Mouse (Mus musculus) stomach, embryonic 14.5 days (tissue): ENCODE measurements around the gene Zfp354b. TPM values are rescaled to one million over a fixed set of nuclear protein-coding genes. Genes with fewer than 3 reads are reported as not detected.

Source experiments
- ATAC-seq: fragments of 200-750 bp; cut with Nextera tagmentation; 2 replicates; pipeline ENCODE4 v1.8.0; 2017; ENCODE audit warnings: low read depth, moderate TSS enrichment; ENCODE audit not compliant: insufficient number of reproducible peaks, insufficient read depth, low FRiP score
- H3K27ac ChIP-seq: fragments of 300-500 bp; sonication (generic); 2 replicates; pipeline ENCODE4 v1.5.1; 2014; ENCODE audit warnings: mild to moderate bottlenecking, low read length, moderate library complexity, mixed read lengths
- H3K27me3 ChIP-seq: fragments of 300-500 bp; sonication (generic); 2 replicates; pipeline ENCODE4 v1.6.1; 2014; ENCODE audit warnings: low read length, control low read depth, mixed read lengths; ENCODE audit not compliant: control insufficient read depth, insufficient read depth
- H3K36me3 ChIP-seq: fragments of 300-500 bp; sonication (generic); 2 replicates; pipeline ENCODE4 v1.6.1; 2014; ENCODE audit warnings: mild to moderate bottlenecking, control low read depth, low read length, moderate library complexity, mixed read lengths; ENCODE audit not compliant: control insufficient read depth, insufficient read depth
- H3K4me1 ChIP-seq: fragments of 300-500 bp; sonication (generic); 2 replicates; pipeline ENCODE4 v1.6.1; 2014; ENCODE audit warnings: low read length, control low read depth, mixed read lengths; ENCODE audit not compliant: control insufficient read depth, insufficient read depth
- H3K4me2 ChIP-seq: fragments of 300-500 bp; sonication (generic); replicated peaks from 2 replicates; pipeline ENCODE4 v1.6.1; 2014; ENCODE audit warnings: low read depth, low read length, control low read depth
- H3K4me3 ChIP-seq: fragments of 300-500 bp; sonication (generic); 2 replicates; pipeline ENCODE4 v1.5.1; 2014; ENCODE audit warnings: low read depth, low read length, control low read depth
- H3K9ac ChIP-seq: fragments of 300-500 bp; sonication (generic); replicated peaks from 2 replicates; pipeline ENCODE4 v1.6.1; 2014; ENCODE audit warnings: low read depth, mild to moderate bottlenecking, control low read depth, low read length, moderate library complexity, mixed read lengths
- H3K9me3 ChIP-seq: fragments of 300-500 bp; sonication (generic); 2 replicates; pipeline ENCODE4 v1.6.1; 2016; ENCODE audit warnings: low read depth, low read length, control low read depth; ENCODE audit not compliant: control insufficient read depth
- WGBS: fragments of 180-500 bp; shearing (Covaris S2); extraction: QIAGEN DNeasy Blood & Tissue Kit; methylation state at CpG from one replicate; pipeline ENCODE4 v1.1.7; 2014; 5-methylcytosine and 5-hydroxymethylcytosine counted together
- polyA plus RNA-seq: library from polyadenylated mRNA; unstranded; fragments of >200 nt; fragmentation: Nextera tagmentation; extraction: Ambion mirVana; gene quantifications from 2 replicates; pipeline ENCODE4 v1.2.1, GENCODE M21; 2014

Zfp354b gene
- polyA plus RNA-seq, 1 experiment from 2014 or later, result 2.9 TPM

DNA sequence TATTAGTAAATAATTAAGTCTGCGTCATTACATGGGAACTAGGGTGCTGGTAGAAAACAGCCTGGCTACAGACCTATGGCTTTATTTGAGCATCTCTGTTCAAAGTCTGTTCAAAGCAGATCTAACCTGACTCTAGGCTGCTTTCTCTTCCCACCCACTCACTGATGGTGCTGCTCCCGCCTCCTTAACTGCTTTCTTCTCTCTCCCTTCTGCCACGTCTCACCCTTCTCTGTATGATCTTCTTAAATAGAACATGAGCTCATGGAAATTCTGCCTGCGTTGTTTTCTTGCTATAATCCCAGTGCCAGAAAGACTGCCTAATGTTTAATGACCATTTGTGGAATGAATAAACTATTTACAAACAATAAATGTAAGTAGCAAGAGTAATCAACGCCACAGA is 23.3 kb downstream of the Zfp354b start:
- Histone ChIP-seq H3K9ac (no peak overlapping the region), H3K27me3 (no peaks in the 10 kb centered on the region), H3K4me1 (no peaks in the 10 kb centered on the region), H3K36me3 (peaks cover 62% of the 10 kb centered on the region), H3K4me3 (no peak overlapping the region), H3K9me3 (peaks cover 17% of the 10 kb centered on the region), H3K27ac (no peak overlapping the region), H3K4me2 (no peak overlapping the region)
- 92% methylated on average over 5 of the region's 5 CpGs for WGBS
- no peak for ATAC-seq

DNA sequence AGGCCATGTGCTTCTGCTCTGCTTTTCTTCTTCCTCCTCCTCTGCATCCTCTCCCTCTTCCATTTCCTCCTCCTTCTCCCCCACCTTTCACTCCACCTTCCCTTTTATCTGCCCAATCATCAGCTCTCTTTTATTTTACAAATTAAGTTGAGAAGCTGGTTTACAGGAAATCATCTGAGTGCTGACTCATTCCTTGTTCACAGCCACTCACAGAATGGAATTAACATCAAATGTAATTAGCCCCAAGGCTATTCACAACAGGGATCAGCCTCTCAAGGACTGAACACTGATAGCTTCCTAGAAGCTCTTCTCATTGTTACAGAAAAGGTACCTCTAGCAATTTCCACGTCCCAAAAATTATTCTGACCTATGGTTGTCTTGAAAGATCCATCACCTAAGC is 34.1 kb downstream of the Zfp354b start:
- H3K9me3 ChIP-seq, result peaks cover 48% of the 10 kb centered on the region
- H3K4me1 ChIP-seq, result no peaks in the 10 kb centered on the region
- no peaks in the 10 kb centered on the region for H3K27me3 ChIP-seq
- no peak for ATAC-seq
- 72% methylated on average over 1 of the region's 1 CpGs for WGBS
- no peak overlapping the region for H3K4me2 ChIP-seq
- no peak overlapping the region for H3K4me3 ChIP-seq
- H3K9ac ChIP-seq, result no peak overlapping the region
- H3K36me3 ChIP-seq, result peaks cover 11% of the 10 kb centered on the region
- H3K27ac ChIP-seq, result no peak overlapping the region

DNA sequence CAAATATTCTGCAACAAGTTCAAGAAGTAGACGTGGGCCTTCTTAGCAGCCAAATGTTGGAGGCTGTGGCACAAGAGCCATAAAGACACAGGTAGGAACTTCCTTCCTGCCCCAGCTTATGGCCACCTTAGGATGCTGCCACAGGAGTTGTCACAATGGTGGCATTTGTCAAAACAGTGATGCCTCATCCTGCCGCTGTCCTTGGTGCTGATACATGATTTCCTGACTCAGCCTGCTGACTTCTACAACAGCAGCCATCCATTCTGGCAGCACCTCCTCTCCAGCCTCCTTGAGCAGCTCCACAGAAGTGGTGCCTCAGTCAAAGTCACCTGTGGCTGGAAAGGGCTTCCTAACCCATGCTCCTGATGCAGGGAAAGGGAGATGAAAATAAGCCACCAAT is 39.0 kb downstream of the Zfp354b start:
- Histone ChIP-seq H3K4me2 (no peak overlapping the region), H3K9me3 (peaks cover 10% of the 10 kb centered on the region), H3K27me3 (no peaks in the 10 kb centered on the region), H3K9ac (no peak overlapping the region), H3K4me1 (no peaks in the 10 kb centered on the region), H3K4me3 (no peak overlapping the region), H3K27ac (no peak overlapping the region), H3K36me3 (no peaks in the 10 kb centered on the region)
- no peak for ATAC-seq
- 48% methylated on average over 2 of the region's 2 CpGs for WGBS

DNA sequence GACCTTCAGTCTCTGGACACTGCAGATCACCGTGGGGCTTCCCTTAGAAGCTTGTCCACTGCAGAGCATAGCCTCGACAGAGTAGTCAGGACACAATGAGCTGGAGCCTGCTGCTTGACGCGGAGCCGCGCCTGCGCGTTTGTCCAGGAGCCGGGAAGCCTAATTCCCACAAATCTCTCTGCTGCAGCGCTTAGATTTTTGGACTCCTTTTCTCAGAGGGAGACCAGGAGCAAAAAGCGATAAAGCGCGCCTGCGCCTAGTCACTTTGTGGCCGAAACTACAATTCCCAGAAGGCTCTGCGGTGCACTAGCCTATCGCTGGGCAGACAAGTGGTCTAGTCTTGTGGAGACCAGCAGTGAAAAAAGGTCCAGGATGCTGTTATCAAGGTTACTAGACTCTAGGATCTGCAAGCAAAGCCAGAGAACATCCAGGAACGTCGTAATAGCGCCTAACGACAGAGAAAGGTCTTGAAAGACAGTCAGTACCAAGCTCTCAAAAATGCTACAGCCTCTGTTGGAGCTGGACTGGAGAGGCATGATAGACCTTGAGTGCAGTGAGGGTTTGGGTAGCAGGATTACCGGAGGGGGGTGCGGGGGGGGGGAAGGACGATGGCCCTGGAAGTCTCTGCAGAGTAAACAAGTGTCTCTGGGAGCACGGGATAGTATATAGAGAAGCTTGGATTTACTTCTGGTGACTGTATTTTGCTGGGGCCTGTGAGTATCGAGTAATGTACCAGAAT is 43.9 kb downstream of the Zfp354b start, which contains the start of gene Zfp454:
TSS of gene Zfp454 (minus strand) at position 262 of the 739 bp plus-strand sequence.
- Histone ChIP-seq H3K9me3 (0 out of 2 replicates have a peak, but pooled peaks cover 6% of the 10 kb centered on the region), H3K4me3 (peak within 1 kb of the TSS; percentile 49), H3K4me1 (0 out of 2 replicates have a peak, but pooled peaks cover 9% of the 10 kb centered on the region), H3K27me3 (no peaks in the 10 kb centered on the region), H3K4me2 (peak within 1 kb of the TSS; percentile 83), H3K9ac (peak within 1 kb of the TSS; percentile 55), H3K27ac (peak within 1 kb of the TSS; percentile 75; the same call in 1 of the 2 replicates), H3K36me3 (peaks cover 7% of the 10 kb centered on the region; the same call in 1 of the 2 replicates)
- peak; percentile 91 for ATAC-seq
- WGBS, result 6% methylated on average over 26 of the region's 26 CpGs

DNA sequence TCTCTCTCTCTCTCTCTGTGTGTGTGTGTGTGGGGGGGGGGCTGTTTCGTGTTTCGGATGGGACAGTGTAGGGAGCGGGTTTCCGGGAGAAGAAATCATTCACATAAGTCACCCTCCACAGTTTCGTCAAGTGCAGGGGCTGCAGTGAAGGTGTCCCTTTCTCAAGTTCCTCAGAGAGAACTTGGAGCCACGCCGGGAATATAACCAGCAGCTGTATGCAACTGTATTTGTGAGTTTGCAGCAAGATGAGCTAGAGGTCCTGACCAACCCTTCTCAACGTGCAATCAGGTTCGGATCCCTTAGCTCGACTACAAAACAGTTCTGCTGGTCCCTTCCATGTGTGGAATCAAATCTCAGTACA is 44.5 kb downstream of the Zfp354b start:
- H3K9me3 ChIP-seq, result 0 out of 2 replicates have a peak, but pooled peaks cover under 1% of the 10 kb centered on the region
- 0 out of 2 replicates have a peak, but pooled peaks cover 9% of the 10 kb centered on the region for H3K4me1 ChIP-seq
- H3K27ac ChIP-seq, result peak overlapping the region; percentile 75; the same call in 1 of the 2 replicates
- WGBS, result 8% methylated on average over 10 of the region's 10 CpGs
- ATAC-seq, result peak; percentile 29; the same call in 1 of the 2 replicates
- peaks cover 10% of the 10 kb centered on the region; the same call in 1 of the 2 replicates for H3K36me3 ChIP-seq
- H3K4me2 ChIP-seq, result peak overlapping the region; percentile 83
- H3K4me3 ChIP-seq, result peak overlapping the region; percentile 49
- H3K27me3 ChIP-seq, result no peaks in the 10 kb centered on the region
- H3K9ac ChIP-seq, result peak overlapping the region; percentile 55

DNA sequence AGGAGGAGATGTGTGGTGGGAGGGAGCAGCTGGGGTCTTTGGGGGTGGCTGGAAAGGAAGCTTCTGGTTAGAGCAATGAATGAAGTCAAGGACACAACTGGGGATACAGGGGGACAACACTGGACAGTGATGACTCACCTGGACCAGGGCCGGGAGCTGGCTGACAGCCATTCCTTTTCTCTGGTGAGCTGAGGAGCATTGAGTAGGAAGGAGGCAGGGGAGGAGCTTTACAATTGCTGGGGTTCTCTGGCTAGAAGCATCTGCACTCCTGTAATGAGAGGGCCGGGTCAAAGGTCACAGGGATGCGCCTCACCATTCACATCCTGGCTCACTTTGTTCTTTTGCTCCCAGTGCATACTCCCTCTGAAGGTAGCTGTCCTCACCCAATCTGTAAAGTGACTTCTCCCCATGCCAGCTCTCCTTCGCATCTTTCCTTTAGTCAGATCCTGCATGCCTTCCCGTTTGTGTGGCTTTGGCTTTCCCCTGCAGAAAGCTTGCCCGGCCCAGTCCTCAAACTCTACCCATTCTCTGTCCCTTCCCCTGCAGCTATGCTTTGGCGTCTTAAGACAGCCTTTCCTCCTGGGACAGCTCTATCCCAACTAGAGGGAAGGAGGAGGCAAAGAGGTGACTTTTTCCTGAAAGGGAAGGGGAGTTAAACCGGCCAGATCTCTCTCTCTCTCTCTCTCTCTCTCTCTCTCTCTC is 45.1 kb downstream of the Zfp354b start:
- ATAC-seq, result no peak
- WGBS, result 42% methylated on average over 8 of the region's 8 CpGs
- no peak overlapping the region for H3K27ac ChIP-seq
- no peaks in the 10 kb centered on the region for H3K9me3 ChIP-seq
- 0 out of 2 replicates have a peak, but pooled peaks cover 9% of the 10 kb centered on the region for H3K4me1 ChIP-seq
- H3K9ac ChIP-seq, result peak overlapping the region; percentile 55; the same call in 1 of the 2 replicates
- no peaks in the 10 kb centered on the region for H3K27me3 ChIP-seq
- H3K36me3 ChIP-seq, result peaks cover 10% of the 10 kb centered on the region; the same call in 1 of the 2 replicates
- H3K4me3 ChIP-seq, result peak overlapping the region; percentile 49
- H3K4me2 ChIP-seq, result peak overlapping the region; percentile 83

DNA sequence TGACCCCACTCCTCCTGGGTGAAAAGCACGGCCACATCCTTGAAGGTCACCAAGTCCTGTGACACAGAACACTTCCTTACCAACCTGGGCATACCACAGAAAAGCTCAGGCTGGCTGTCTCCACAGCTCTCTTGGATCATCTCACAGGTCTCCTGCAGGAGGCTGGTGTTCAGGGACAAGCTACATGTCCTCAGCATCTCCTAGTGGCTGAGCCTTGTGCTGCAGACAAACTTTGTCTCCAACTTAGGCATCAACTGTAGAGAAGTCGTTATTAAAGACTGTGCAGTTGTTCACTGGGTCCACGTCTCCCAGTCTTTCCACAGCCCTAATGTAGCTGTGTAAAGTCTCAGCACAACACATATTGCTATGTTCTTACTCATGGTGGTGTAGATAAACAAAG is 47.7 kb downstream of the Zfp354b start:
- no peak overlapping the region for H3K9ac ChIP-seq
- 78% methylated on average over 3 of the region's 3 CpGs for WGBS
- H3K4me1 ChIP-seq, result 0 out of 2 replicates have a peak, but pooled peaks cover 9% of the 10 kb centered on the region
- peaks cover 13% of the 10 kb centered on the region; the same call in 1 of the 2 replicates for H3K36me3 ChIP-seq
- H3K9me3 ChIP-seq, result no peaks in the 10 kb centered on the region
- no peaks in the 10 kb centered on the region for H3K27me3 ChIP-seq
- no peak overlapping the region for H3K4me3 ChIP-seq
- ATAC-seq, result no peak
- H3K27ac ChIP-seq, result no peak overlapping the region
- H3K4me2 ChIP-seq, result no peak overlapping the region

DNA sequence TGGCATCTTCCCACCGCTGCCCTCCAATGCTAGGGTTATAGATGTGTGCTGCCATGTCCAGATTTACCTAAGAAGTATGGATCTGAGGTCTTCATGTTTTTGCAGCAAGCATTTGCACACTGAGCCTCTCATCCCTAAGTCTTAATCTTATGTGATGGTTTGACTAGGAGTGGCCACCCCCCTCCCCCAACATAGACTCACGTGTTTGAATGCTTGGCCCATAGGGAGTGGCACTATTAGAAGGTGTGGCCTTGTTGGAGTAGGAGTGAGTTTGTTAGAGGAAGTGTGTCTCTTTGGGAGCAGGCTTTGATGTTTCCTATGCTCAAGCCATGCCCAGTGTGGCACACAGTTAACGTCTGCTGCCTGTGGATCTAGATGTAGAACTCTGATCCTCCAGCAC is 52.8 kb downstream of the Zfp354b start:
- Histone ChIP-seq H3K4me1 (no peaks in the 10 kb centered on the region), H3K36me3 (peaks cover 23% of the 10 kb centered on the region), H3K27me3 (no peaks in the 10 kb centered on the region), H3K4me2 (no peak overlapping the region), H3K27ac (no peak overlapping the region), H3K9me3 (peaks cover 10% of the 10 kb centered on the region), H3K4me3 (no peak overlapping the region), H3K9ac (no peak overlapping the region)
- ATAC-seq, result no peak
- WGBS, result 90% methylated on average over 3 of the region's 3 CpGs
